Mouse (Mus musculus) 3T3-L1 (cell line): Measurements from ENCODE around the gene Epx.

Experiments used
- DNase-seq: peaks from one replicate; pipeline ENCODE4 v3.0.0-alpha.2; 2015; ENCODE audit warnings: low read depth, low spot score

Epx gene

GRCm38 (mm10) chr11:87840676-87841075, 34.7 kb downstream of the Epx start:
- DNase-seq, result peak; percentile 7

GRCm38 (mm10) chr11:87828239-87828900, 47.0 kb downstream of the Epx start, which contains the start of gene Lpo:
Gene Lpo, minus strand, starts transcription at chr11:87828289.
- no peak for DNase-seq

GRCm38 (mm10) chr11:87821502-87821901, 53.8 kb downstream of the Epx start:
- no peak for DNase-seq

GRCm38 (mm10) chr11:87817443-87817773, 57.9 kb downstream of the Epx start:
- no peak for DNase-seq

- DNase-seq, result no peak
Measured at GRCm38 (mm10) chr11:87816707-87817442, 58.5 kb downstream of the Epx start.

- no peak for DNase-seq
Measured at GRCm38 (mm10) chr11:87814831-87815230, 60.5 kb downstream of the Epx start.
